Mouse (Mus musculus) macrophage (primary cell): ENCODE results near the gene Sprr2i. TPM values are rescaled to one million over a fixed set of nuclear protein-coding genes. Genes with fewer than 3 reads are reported as not detected.

ENCODE experiments used
- H3K27ac ChIP-seq: fragments of 350-480 bp; formaldehyde crosslinking; 2 replicates; pipeline ENCODE4 v1.9.0; 2021
- H3K36me3 ChIP-seq: fragments of 350-480 bp; formaldehyde crosslinking; 2 replicates; pipeline ENCODE4 v1.9.0; 2021; ENCODE audit errors: inconsistent target
- H3K4me3 ChIP-seq: fragments of 350-480 bp; formaldehyde crosslinking; 2 replicates; pipeline ENCODE4 v1.9.0; 2021; ENCODE audit errors: inconsistent target
- H3K79me2 ChIP-seq: fragments of 350-480 bp; formaldehyde crosslinking; 2 replicates; pipeline ENCODE4 v1.9.0; 2021; ENCODE audit errors: inconsistent target
- WGBS: methylation state at CpG from one replicate; pipeline ENCODE4 v1.1.7; 2026; ENCODE audit warnings: inconsistent platforms; ENCODE audit not compliant: missing documents; 5-methylcytosine and 5-hydroxymethylcytosine counted together
- polyA plus RNA-seq: library from polyadenylated mRNA; stranded (reverse); fragments of 250-400 nt; gene quantifications from 3 replicates; pipeline ENCODE4 v1.2.4, GENCODE M21; 2018; ENCODE audit warnings: inconsistent platforms
- total RNA-seq, 78 experiments: library from RNA; depleted of rRNA; stranded (reverse); fragments of 250-400 nt; gene quantifications; 1 replicate in 9 of 78; 2 replicates in 24 of 78; 3 replicates in 43 of 78; 4 replicates in 2 of 78; pipeline ENCODE4 v1.2.4; 2018; ENCODE audit warnings: inconsistent platforms in 56 of 78

Sprr2i gene
- total RNA-seq (2018; cell fraction: chromatin; rRNA removed) = not detected
- total RNA-seq (2018; cell fraction: cytosol; rRNA removed) = not detected
- total RNA-seq (2018; cell fraction: nucleus; rRNA removed) = not detected
- not detected in 3 replicates for polyA plus RNA-seq

GRCm38 (mm10) chr3:92407691-92408090, at the start of gene Sprr2i:
Gene Sprr2i, plus strand, starts transcription at chr3:92407991.
- no peak within 1 kb of the TSS for H3K4me3 ChIP-seq
- no peaks in the 10 kb centered on the region for H3K79me2 ChIP-seq
- 97% methylated on average over 2 of the region's 2 CpGs for WGBS
- H3K36me3 ChIP-seq = no peaks in the 10 kb centered on the region
- no peak within 1 kb of the TSS for H3K27ac ChIP-seq

DNA sequence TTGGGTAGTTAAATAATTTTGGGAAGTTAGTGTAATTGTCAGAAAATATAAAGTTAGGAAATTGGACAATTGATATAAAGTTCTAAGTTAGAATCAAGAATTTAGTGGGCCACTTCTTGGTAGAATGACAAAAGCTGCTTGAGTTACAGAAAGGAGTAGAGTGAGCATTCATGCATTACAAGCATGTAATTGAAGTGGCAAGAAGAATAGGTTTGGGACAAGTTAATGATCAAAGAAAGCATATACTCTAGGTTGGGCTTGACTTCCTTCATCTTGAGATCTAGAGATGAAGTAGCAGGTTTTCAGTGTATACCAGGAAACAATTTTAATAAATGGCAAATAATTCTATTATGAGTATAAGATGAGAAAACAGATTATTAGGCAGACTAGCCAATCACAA, 46.2 kb upstream of the Sprr2i start:
- Histone ChIP-seq H3K4me3 (no peak overlapping the region), H3K79me2 (no peaks in the 10 kb centered on the region), H3K27ac (no peak overlapping the region), H3K36me3 (no peaks in the 10 kb centered on the region)

GRCm38 (mm10) chr3:92364887-92365286, 42.9 kb upstream of the Sprr2i start, which contains the start of gene Sprr2f:
Gene Sprr2f, plus strand, starts transcription at chr3:92365187.
- WGBS = 81% methylated on average over 3 of the region's 3 CpGs
- Histone ChIP-seq H3K27ac (no peak within 1 kb of the TSS), H3K79me2 (no peaks in the 10 kb centered on the region), H3K4me3 (no peak within 1 kb of the TSS), H3K36me3 (no peaks in the 10 kb centered on the region)

- H3K36me3 ChIP-seq = no peaks in the 10 kb centered on the region
- H3K4me3 ChIP-seq = no peak overlapping the region
- H3K79me2 ChIP-seq = no peaks in the 10 kb centered on the region
- WGBS = 69% methylated on average over 2 of the region's 2 CpGs
- H3K27ac ChIP-seq = no peak overlapping the region
Measured at GRCm38 (mm10) chr3:92373613-92374012, 34.2 kb upstream of the Sprr2i start.

DNA sequence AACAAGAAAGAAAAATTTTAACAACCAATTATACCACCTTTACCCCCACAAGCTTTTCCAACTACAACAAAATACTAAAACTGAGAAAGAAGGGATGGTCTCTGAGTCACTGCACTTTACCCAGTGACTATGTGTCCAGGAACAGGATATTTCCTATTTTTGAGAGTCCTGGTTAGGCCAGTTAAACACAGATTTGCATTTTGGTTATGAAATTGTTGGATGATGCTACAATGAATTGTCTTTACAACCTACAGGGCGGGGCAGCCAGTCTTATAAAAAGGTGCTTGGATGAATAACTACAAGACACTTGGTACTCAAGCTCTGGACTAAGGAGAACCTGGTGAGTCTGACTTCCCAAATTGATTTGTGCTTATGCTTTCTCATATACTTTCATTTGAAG, 22.4 kb upstream of the Sprr2i start, which contains the start of gene Sprr2h:
TSS of gene Sprr2h (plus strand) at position 301 of the 400 bp plus-strand sequence.
- 60% methylated on average over 1 of the region's 1 CpGs for WGBS
- H3K36me3 ChIP-seq = no peaks in the 10 kb centered on the region
- no peak within 1 kb of the TSS for H3K27ac ChIP-seq
- no peak within 1 kb of the TSS for H3K4me3 ChIP-seq
- H3K79me2 ChIP-seq = no peaks in the 10 kb centered on the region

DNA sequence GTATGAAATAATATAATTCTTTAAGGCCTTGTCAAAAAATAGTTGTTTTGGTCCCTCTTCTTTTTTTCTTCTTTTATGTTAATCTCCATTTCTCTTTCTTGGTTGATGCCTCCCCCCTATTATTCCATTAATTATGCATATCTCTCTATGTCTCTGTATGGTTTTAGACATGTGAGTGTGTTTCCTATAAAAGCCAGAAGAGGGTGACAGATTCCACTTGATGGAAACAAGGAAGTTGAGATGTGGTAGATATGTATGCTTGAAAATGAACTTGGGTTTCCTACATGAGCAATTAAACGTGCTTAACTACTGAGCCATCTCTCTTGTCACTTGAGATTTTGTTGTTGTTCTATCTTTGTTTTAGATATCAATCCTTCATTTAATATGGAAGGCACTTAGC, 13.5 kb upstream of the Sprr2i start:
- Histone ChIP-seq H3K79me2 (no peaks in the 10 kb centered on the region), H3K4me3 (no peak overlapping the region), H3K36me3 (no peaks in the 10 kb centered on the region), H3K27ac (no peak overlapping the region)
- WGBS = 0% methylated on average over 1 of the region's 1 CpGs

DNA sequence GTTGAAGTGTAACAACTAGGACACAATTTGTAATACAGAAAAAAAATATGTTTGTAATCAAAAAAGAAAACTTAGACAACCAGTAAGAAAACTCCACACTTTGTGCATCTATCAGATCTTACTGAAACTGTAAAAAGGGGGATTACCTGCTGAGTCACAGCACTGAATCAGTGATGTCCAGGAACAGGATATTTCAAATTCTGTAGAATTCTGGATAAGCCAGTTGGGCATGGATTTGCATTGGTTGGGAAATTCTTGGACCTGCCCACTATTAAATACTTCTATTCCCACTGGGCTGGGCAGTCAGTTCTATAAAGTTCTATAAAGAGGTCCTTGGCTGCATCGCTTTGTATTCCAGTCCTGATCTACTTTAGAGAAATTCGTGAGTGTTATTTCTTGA, 10.0 kb downstream of the Sprr2i start, which contains the start of gene Sprr2j-ps:
TSS of gene Sprr2j-ps (plus strand) at position 301 of the 400 bp plus-strand sequence.
- WGBS = 92% methylated on average over 2 of the region's 2 CpGs
- no peaks in the 10 kb centered on the region for H3K36me3 ChIP-seq
- no peaks in the 10 kb centered on the region for H3K79me2 ChIP-seq
- no peak within 1 kb of the TSS for H3K4me3 ChIP-seq
- H3K27ac ChIP-seq = no peak within 1 kb of the TSS

DNA sequence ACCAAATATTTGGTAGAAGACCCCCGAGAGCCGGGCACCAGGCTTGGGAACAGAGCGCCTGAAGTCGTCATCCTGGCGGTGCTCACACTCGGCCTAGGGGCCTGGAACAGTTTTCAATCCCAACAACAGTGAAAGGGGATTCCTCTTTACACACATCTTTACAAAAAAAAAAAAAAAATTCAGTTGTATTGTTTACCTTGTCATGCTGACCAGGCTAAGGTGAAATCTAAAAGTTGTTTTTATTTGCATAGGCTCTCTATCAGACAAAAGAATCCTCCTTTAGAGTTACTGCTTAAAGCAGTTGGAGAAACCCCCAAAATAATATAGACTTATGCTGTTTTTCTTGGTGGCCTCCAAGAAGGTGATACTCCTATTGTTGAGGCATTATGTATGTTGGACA, 21.5 kb downstream of the Sprr2i start, which contains the start of gene Gm9774:
TSS of gene Gm9774 (minus strand) at position 101 of the 400 bp plus-strand sequence.
- Histone ChIP-seq H3K4me3 (no peak within 1 kb of the TSS), H3K36me3 (no peaks in the 10 kb centered on the region), H3K79me2 (no peaks in the 10 kb centered on the region), H3K27ac (no peak within 1 kb of the TSS)
- WGBS = 83% methylated on average over 3 of the region's 6 CpGs

GRCm38 (mm10) chr3:92432282-92432681, 24.5 kb downstream of the Sprr2i start, which contains the start of gene Sprr2k:
Gene Sprr2k, plus strand, starts transcription at chr3:92432582.
- WGBS = 85% methylated on average over 2 of the region's 2 CpGs
- Histone ChIP-seq H3K27ac (no peak within 1 kb of the TSS), H3K36me3 (no peaks in the 10 kb centered on the region), H3K79me2 (no peaks in the 10 kb centered on the region), H3K4me3 (no peak within 1 kb of the TSS)

- 92% methylated on average over 3 of the region's 3 CpGs for WGBS
- H3K4me3 ChIP-seq = no peak within 1 kb of the TSS
- no peaks in the 10 kb centered on the region for H3K36me3 ChIP-seq
- H3K79me2 ChIP-seq = no peaks in the 10 kb centered on the region
- no peak within 1 kb of the TSS for H3K27ac ChIP-seq
Measured at GRCm38 (mm10) chr3:92438689-92439088, 30.9 kb downstream of the Sprr2i start, which contains the start of gene Sprr1b. Gene Sprr1b, minus strand, starts transcription at chr3:92438789.

DNA sequence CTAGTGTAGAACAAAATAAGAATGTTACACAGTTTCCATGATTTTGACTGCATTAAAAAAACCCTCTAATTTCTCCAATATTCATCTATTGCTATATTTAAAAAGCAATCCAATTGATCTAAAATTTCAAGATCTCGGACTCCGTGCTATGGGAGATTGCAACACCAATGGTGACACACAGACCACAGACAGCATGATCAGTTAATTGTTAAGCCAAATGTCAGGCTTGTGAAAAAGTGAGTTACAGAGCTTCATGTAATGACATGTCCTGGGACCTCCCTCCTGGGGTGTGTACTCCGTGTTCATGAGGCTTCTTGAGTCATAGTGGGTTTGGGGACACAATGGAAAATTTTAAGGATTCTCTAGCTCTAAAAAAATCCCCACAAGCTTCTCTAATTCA, 32.4 kb downstream of the Sprr2i start:
- 95% methylated on average over 3 of the region's 3 CpGs for whole genome bisulfite sequencing
- Histone ChIP-seq H3K79me2 (no peaks in the 10 kb centered on the region), H3K4me3 (no peak overlapping the region), H3K27ac (no peak overlapping the region), H3K36me3 (no peaks in the 10 kb centered on the region)

- no peaks in the 10 kb centered on the region for H3K79me2 ChIP-seq
- WGBS = 90% methylated on average over 5 of the region's 5 CpGs
- no peaks in the 10 kb centered on the region for H3K36me3 ChIP-seq
- no peak overlapping the region for H3K4me3 ChIP-seq
- H3K27ac ChIP-seq = no peak overlapping the region
Measured at GRCm38 (mm10) chr3:92455151-92455550, 47.4 kb downstream of the Sprr2i start.

DNA sequence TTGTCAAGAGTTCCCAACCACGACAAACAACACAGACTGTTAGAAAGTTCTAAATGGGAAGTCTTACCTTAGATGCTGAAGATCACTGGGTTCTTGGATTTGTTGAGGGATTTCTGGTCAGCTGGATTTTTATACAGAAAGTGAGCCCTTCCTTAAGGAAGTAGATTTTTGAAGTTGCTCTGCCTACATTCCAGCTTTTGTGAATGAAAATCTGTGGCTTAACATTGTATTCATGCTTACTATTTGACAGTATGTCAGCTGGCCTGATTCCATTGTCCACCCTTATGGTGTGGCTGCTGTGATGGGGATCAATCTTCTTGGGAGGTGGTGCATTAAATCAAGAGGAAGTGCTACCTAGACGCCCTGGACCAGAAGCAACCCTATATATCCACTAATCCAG, 50.8 kb downstream of the Sprr2i start, which contains the start of gene Sprr3:
TSS of gene Sprr3 (minus strand) at position 101 of the 400 bp plus-strand sequence.
- Histone ChIP-seq H3K79me2 (no peaks in the 10 kb centered on the region), H3K36me3 (no peaks in the 10 kb centered on the region), H3K4me3 (no peak within 1 kb of the TSS), H3K27ac (no peak within 1 kb of the TSS)
- WGBS = 90% methylated on average over 2 of the region's 2 CpGs
